Mouse (Mus musculus): ENCODE data around the gene Pitpnm2. TPM values are rescaled to one million over a fixed set of nuclear protein-coding genes. Genes with fewer than 3 reads are reported as not detected.

The Pitpnm2 gene
- polyA plus RNA-seq, 1 experiment from 2014 or later, result 1.9 TPM

DNA sequence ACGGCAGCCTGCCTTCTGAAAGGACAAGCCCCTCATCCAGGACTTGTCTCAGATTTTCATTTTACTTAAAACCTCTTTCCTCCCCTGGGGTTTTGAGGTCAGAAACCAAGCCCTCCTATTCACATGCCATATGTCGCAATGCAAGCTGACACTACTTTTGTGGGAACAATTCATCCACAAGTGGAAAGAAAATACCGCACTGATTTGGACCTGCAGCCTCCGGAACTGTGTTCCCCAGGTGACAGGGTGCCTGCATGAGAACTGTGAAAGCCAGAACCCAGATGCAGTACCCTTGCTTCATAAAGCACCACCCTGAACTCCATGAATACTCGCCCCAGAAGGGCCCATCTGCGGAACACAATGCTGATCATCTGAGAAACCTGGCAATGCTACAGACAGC is 22.4 kb downstream of the Pitpnm2 start:
- Histone ChIP-seq H3K9me3 (replicated peaks; ENCODE audit: control insufficient read depth, low read length) (no peaks in the 10 kb centered on the region), H3K4me2 (ENCODE audit: low read depth, low read length) (no peak overlapping the region), H3K9ac (ENCODE audit: low read depth, low read length) (peak overlapping the region; percentile 21; the same call in 1 of the 2 replicates), H3K27me3 (ENCODE audit: control insufficient read depth, insufficient read depth, low read depth, low read length) (no peaks in the 10 kb centered on the region), H3K36me3 (ENCODE audit: control insufficient read depth, insufficient read depth) (no peaks in the 10 kb centered on the region), H3K27ac (ENCODE audit: low read length) (peak overlapping the region; percentile 89), H3K4me1 (ENCODE audit: control insufficient read depth, low read depth, low read length) (peaks cover 35% of the 10 kb centered on the region), H3K4me3 (ENCODE audit: low read depth, low read length) (no peak overlapping the region)
- ATAC-seq (ENCODE audit: low read depth), result no peak
- WGBS (ENCODE audit: insufficient replicate concordance), result 59% methylated on average over 6 of the region's 6 CpGs

DNA sequence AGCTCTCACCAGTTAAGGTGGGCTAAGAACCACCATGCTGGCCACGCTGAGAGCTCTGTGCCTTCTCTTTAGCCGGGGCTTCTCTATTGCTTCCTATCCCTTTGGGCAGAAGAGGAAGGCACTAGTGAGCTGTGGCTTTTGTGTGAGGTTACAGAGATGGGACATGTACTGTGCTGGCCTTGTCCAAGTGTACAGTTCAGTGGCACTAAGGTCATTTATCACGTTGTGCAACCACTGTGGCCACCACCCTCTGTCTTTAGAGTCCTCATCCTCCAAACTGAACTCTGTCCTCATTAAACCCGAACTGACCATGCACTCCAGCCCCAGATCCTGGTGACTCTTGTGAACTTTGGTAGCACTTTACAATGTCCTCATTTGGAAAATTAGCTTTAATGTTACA is 23.1 kb downstream of the Pitpnm2 start:
- Histone ChIP-seq H3K9me3 (replicated peaks; ENCODE audit: control insufficient read depth, low read length) (no peaks in the 10 kb centered on the region), H3K27ac (ENCODE audit: low read length) (peak overlapping the region; percentile 89), H3K9ac (ENCODE audit: low read depth, low read length) (no peak overlapping the region), H3K36me3 (ENCODE audit: control insufficient read depth, insufficient read depth) (no peaks in the 10 kb centered on the region), H3K4me3 (ENCODE audit: low read depth, low read length) (no peak overlapping the region), H3K4me1 (ENCODE audit: control insufficient read depth, low read depth, low read length) (peaks cover 32% of the 10 kb centered on the region), H3K27me3 (ENCODE audit: control insufficient read depth, insufficient read depth, low read depth, low read length) (no peaks in the 10 kb centered on the region), H3K4me2 (ENCODE audit: low read depth, low read length) (no peak overlapping the region)
- WGBS (ENCODE audit: insufficient replicate concordance), result 28% methylated on average over 4 of the region's 4 CpGs
- peak; percentile 92 for ATAC-seq (ENCODE audit: low read depth)

DNA sequence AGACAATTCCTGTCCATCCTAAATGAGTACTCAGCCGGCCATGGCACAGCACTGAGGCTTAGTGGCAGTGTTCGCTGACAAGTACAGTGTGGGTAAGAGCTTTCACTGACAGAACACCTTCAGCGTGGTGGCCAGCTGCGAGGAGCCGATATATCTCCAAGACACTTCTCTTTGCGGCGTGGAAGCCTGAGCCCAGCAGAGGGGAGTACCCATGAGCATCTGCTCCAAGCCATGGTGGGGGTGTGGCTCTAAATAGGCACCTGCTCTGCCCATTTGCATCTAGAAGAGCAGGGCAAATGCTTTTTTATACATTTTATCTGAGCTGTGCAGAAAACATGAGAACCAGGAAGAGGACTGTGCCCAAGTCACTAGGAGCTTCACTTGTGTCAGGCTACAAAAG is 23.7 kb downstream of the Pitpnm2 start:
- Histone ChIP-seq H3K9ac (ENCODE audit: low read depth, low read length) (no peak overlapping the region), H3K4me2 (ENCODE audit: low read depth, low read length) (no peak overlapping the region), H3K4me3 (ENCODE audit: low read depth, low read length) (no peak overlapping the region), H3K4me1 (ENCODE audit: control insufficient read depth, low read depth, low read length) (peaks cover 29% of the 10 kb centered on the region), H3K36me3 (ENCODE audit: control insufficient read depth, insufficient read depth) (no peaks in the 10 kb centered on the region), H3K27me3 (ENCODE audit: control insufficient read depth, insufficient read depth, low read depth, low read length) (no peaks in the 10 kb centered on the region), H3K27ac (ENCODE audit: low read length) (peak overlapping the region; percentile 79), H3K9me3 (replicated peaks; ENCODE audit: control insufficient read depth, low read length) (no peaks in the 10 kb centered on the region)
- peak; percentile 36 for ATAC-seq (ENCODE audit: low read depth)
- WGBS (ENCODE audit: insufficient replicate concordance), result 38% methylated on average over 7 of the region's 7 CpGs

DNA sequence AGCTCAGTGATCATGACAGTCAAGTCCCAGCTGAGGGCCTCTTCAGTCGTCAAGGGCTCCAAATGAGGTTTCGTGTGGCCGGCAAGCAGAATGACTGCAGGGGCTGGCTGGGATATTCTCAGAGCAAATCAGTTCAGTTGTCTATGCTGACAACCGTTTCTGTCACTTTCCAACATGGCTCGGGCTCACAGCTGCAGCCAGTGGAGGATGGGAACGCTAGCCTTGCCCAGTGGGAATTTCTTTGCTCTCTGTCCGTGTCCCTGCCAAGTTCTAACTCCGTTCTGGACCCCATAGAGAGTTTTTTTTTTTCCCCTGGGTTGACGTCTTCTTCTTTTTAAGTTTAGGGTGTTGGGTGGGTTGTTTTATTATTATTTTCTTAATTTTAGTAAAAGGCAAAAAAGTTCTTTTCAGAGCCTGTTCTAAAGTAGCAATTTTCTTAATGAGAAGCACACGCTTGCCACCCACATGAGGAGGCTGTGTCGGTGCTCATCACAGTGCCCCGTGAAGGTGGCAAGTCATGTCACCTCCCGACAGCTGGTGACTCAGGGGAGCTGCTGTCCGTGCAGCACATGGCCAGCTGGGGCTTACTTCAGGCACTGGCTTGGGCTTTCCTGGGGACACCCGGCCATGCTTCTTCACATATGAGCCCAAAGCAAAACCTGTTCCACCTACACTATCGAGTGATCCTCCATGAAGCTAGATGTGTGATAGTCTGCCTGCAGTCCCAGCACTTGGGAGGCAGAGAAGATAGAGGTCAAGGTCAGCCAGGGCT is 25.1 kb downstream of the Pitpnm2 start:
- 77% methylated on average over 16 of the region's 16 CpGs for WGBS (ENCODE audit: insufficient replicate concordance)
- Histone ChIP-seq H3K9me3 (replicated peaks; ENCODE audit: control insufficient read depth, low read length) (no peaks in the 10 kb centered on the region), H3K4me1 (ENCODE audit: control insufficient read depth, low read depth, low read length) (peaks cover 24% of the 10 kb centered on the region), H3K9ac (ENCODE audit: low read depth, low read length) (no peak overlapping the region), H3K4me2 (ENCODE audit: low read depth, low read length) (no peak overlapping the region), H3K27me3 (ENCODE audit: control insufficient read depth, insufficient read depth, low read depth, low read length) (no peaks in the 10 kb centered on the region), H3K36me3 (ENCODE audit: control insufficient read depth, insufficient read depth) (no peaks in the 10 kb centered on the region), H3K4me3 (ENCODE audit: low read depth, low read length) (no peak overlapping the region), H3K27ac (ENCODE audit: low read length) (no peak overlapping the region)
- ATAC-seq (ENCODE audit: low read depth), result no peak

DNA sequence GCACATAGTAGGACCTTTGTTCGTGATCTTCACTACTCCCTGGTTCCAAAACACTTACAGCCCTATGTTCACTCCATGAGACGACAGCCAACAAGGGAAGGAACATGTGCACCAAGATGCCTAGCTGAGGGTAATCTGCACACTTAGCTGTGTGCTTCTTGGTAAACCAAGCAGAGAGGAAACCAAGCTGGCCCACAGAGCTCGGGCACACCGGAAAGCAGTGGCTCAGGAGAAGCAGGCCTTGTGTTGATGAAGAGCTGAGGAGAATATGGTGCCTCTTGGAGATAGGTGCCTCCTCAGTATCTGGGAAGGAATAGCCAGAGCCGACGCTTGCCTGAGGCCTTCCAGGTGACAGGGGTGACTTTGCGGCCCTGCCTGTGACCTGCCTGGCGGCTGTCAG is 26.0 kb downstream of the Pitpnm2 start:
- WGBS (ENCODE audit: insufficient replicate concordance), result 78% methylated on average over 8 of the region's 8 CpGs
- Histone ChIP-seq H3K4me3 (ENCODE audit: low read depth, low read length) (no peak overlapping the region), H3K9me3 (replicated peaks; ENCODE audit: control insufficient read depth, low read length) (no peaks in the 10 kb centered on the region), H3K27me3 (ENCODE audit: control insufficient read depth, insufficient read depth, low read depth, low read length) (no peaks in the 10 kb centered on the region), H3K4me2 (ENCODE audit: low read depth, low read length) (no peak overlapping the region), H3K9ac (ENCODE audit: low read depth, low read length) (no peak overlapping the region), H3K4me1 (ENCODE audit: control insufficient read depth, low read depth, low read length) (peaks cover 24% of the 10 kb centered on the region), H3K27ac (ENCODE audit: low read length) (no peak overlapping the region), H3K36me3 (ENCODE audit: control insufficient read depth, insufficient read depth) (no peaks in the 10 kb centered on the region)
- ATAC-seq (ENCODE audit: low read depth), result no peak

DNA sequence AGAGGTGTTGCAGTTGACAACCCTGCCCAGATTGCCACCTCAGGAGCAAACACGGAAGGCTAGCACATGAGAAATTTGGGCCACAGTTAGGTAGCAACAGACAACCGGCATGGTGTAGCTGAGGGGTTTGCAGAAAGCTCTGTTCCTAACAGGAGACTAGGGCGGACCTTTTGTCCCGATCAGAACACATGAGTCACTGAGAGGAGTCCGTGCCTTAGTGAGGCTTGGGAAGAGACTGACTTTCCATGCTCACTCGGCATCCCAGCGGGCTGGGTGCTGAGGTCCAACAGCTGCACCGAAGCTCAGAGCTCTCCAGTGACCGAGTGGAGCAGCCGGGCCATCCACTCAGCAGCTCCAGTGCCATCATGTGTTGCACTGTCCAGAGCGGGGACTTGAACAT is 26.9 kb downstream of the Pitpnm2 start:
- Histone ChIP-seq H3K4me1 (ENCODE audit: control insufficient read depth, low read depth, low read length) (peaks cover 25% of the 10 kb centered on the region), H3K4me2 (ENCODE audit: low read depth, low read length) (no peak overlapping the region), H3K27ac (ENCODE audit: low read length) (no peak overlapping the region), H3K9me3 (replicated peaks; ENCODE audit: control insufficient read depth, low read length) (no peaks in the 10 kb centered on the region), H3K36me3 (ENCODE audit: control insufficient read depth, insufficient read depth) (no peaks in the 10 kb centered on the region), H3K9ac (ENCODE audit: low read depth, low read length) (no peak overlapping the region; the same call in 1 of the 2 replicates), H3K27me3 (ENCODE audit: control insufficient read depth, insufficient read depth, low read depth, low read length) (no peaks in the 10 kb centered on the region), H3K4me3 (ENCODE audit: low read depth, low read length) (no peak overlapping the region)
- no peak for ATAC-seq (ENCODE audit: low read depth)
- 78% methylated on average over 11 of the region's 11 CpGs for WGBS (ENCODE audit: insufficient replicate concordance)

DNA sequence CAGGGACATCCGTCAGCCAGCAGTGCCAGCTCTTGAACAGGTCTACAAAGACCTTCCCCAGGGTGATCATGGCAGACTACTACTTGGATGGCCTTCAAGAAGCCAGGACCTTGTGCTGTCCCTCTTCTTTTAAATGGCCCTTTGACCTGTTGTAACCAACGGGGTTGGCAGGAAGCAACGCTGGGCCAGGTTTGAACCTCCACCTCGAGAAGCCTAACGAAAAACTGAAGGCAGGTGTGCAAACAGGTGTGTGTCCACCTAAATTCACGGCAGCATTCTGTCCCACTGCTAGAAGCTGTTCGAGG is 27.9 kb downstream of the Pitpnm2 start:
- Histone ChIP-seq H3K4me3 (ENCODE audit: low read depth, low read length) (no peak overlapping the region), H3K9me3 (replicated peaks; ENCODE audit: control insufficient read depth, low read length) (no peaks in the 10 kb centered on the region)
- 60% methylated on average over 7 of the region's 7 CpGs for WGBS (ENCODE audit: insufficient replicate concordance)

DNA sequence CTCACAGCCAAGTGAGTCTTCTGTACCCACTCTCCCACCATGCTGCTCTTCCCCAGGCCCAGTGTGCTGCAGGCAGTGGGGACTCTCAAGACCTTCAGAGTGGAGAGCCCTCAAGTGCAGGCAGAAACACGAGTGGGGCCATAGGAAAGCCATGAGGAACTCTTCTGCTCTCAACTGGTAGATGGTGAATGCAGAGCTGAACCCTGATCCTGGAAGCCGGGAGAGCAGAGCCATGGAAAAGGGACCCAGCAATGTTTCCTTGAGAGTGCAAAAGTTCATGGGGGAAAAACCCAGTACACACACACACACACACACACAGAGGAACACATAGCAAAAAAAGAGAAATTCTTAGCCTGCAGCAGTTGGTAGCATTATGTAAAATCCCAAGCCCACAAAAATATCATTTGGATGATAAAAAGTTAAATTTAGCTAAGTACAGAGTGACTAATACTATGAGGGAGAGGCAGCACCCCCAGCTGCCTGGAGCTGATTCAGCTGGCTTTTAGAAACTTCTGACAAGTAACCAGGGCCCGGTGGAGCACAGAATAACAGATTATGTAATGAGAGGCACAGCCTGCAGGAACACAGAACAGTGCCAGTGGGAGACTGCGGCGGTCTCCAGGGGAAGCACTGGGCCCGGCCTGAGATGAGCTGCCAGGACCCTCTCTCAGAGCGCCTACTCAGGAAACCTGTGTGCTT is 28.4 kb downstream of the Pitpnm2 start:
- Histone ChIP-seq H3K36me3 (ENCODE audit: control insufficient read depth, insufficient read depth) (no peaks in the 10 kb centered on the region), H3K27ac (ENCODE audit: low read length) (peak overlapping the region; percentile 24; the same call in 1 of the 2 replicates), H3K4me1 (ENCODE audit: control insufficient read depth, low read depth, low read length) (peaks cover 14% of the 10 kb centered on the region), H3K4me2 (ENCODE audit: low read depth, low read length) (no peak overlapping the region), H3K9ac (ENCODE audit: low read depth, low read length) (peak overlapping the region; percentile 12; the same call in 1 of the 2 replicates), H3K27me3 (ENCODE audit: control insufficient read depth, insufficient read depth, low read depth, low read length) (no peaks in the 10 kb centered on the region), H3K4me3 (ENCODE audit: low read depth, low read length) (no peak overlapping the region), H3K9me3 (replicated peaks; ENCODE audit: control insufficient read depth, low read length) (no peaks in the 10 kb centered on the region)
- 44% methylated on average over 7 of the region's 7 CpGs for WGBS (ENCODE audit: insufficient replicate concordance)
- ATAC-seq (ENCODE audit: low read depth), result no peak

More for the DNA sequence above, 27.9 kb downstream of the Pitpnm2 start:
- Histone ChIP-seq H3K27ac (ENCODE audit: low read length) (0 out of 2 replicates have a peak overlapping the region, but pooled peaks have one; percentile 17), H3K9ac (ENCODE audit: low read depth, low read length) (no peak overlapping the region), H3K4me1 (ENCODE audit: control insufficient read depth, low read depth, low read length) (peaks cover 19% of the 10 kb centered on the region), H3K27me3 (ENCODE audit: control insufficient read depth, insufficient read depth, low read depth, low read length) (no peaks in the 10 kb centered on the region), H3K4me2 (ENCODE audit: low read depth, low read length) (no peak overlapping the region), H3K36me3 (ENCODE audit: control insufficient read depth, insufficient read depth) (no peaks in the 10 kb centered on the region)
- no peak for ATAC-seq (ENCODE audit: low read depth)

DNA sequence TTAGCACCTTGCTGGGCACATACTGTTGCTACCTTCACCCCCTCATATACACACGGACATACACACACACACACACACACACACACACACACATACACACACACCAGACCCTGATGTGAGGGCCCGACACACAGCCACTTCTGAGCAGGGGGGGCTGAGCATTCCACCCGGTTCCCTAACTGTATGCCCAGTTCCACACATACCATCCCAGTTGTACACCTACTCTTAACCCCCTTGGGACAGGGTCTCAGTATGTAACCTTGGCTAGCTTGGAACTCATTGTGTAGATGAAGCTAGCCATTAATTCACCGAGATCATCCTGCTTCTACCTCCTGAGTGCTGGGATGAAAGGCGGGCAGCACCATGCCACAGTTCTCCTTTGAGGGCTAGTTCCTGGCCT is 29.0 kb downstream of the Pitpnm2 start:
- H3K9ac ChIP-seq (ENCODE audit: low read depth, low read length), result no peak overlapping the region
- 79% methylated on average over 5 of the region's 5 CpGs for WGBS (ENCODE audit: insufficient replicate concordance)
- no peaks in the 10 kb centered on the region for H3K27me3 ChIP-seq (ENCODE audit: control insufficient read depth, insufficient read depth, low read depth, low read length)
- H3K27ac ChIP-seq (ENCODE audit: low read length), result no peak overlapping the region
- ATAC-seq (ENCODE audit: low read depth), result no peak
- no peaks in the 10 kb centered on the region for H3K36me3 ChIP-seq (ENCODE audit: control insufficient read depth, insufficient read depth)
- H3K4me1 ChIP-seq (ENCODE audit: control insufficient read depth, low read depth, low read length), result peaks cover 9% of the 10 kb centered on the region
- no peak overlapping the region for H3K4me3 ChIP-seq (ENCODE audit: low read depth, low read length)
- no peaks in the 10 kb centered on the region for H3K9me3 ChIP-seq (replicated peaks; ENCODE audit: control insufficient read depth, low read length)
- no peak overlapping the region for H3K4me2 ChIP-seq (ENCODE audit: low read depth, low read length)

Data from liver, embryonic 16.5 days (tissue).